Mouse (Mus musculus): ENCODE measurements around the gene Shbg. TPM values are rescaled to one million over a fixed set of nuclear protein-coding genes. Genes with fewer than 3 reads are reported as not detected.

The Shbg gene
- not detected in 2 replicates for polyA plus RNA-seq (2014; fragmentation: Nextera tagmentation; extraction: Ambion mirVana)

GRCm38 (mm10) chr11:69617805-69618204, at the start of gene Shbg:
Gene Shbg, minus strand, starts transcription at chr11:69617905.
- Histone ChIP-seq H3K9me3 (ENCODE audit: control insufficient read depth, low read length) (no peaks in the 10 kb centered on the region), H3K4me3 (ENCODE audit: low read depth, low read length) (no peak within 1 kb of the TSS), H3K36me3 (ENCODE audit: control insufficient read depth, insufficient read depth, low read length) (no peaks in the 10 kb centered on the region), H3K4me1 (ENCODE audit: control insufficient read depth, insufficient read depth, low read length) (peaks cover 3% of the 10 kb centered on the region), H3K4me2 (ENCODE audit: low read depth, low read length) (no peak within 1 kb of the TSS), H3K27ac (ENCODE audit: low read depth, low read length) (no peak within 1 kb of the TSS), H3K27me3 (ENCODE audit: control insufficient read depth, insufficient read depth, low read length) (no peaks in the 10 kb centered on the region), H3K9ac (replicated peaks; ENCODE audit: low read depth, low read length) (no peak within 1 kb of the TSS)
- ATAC-seq (ENCODE audit: low read depth): no peak
- WGBS: 76% methylated on average over 5 of the region's 5 CpGs

GRCm38 (mm10) chr11:69666665-69667005, 48.9 kb upstream of the Shbg start:
- Histone ChIP-seq H3K27ac (ENCODE audit: low read depth, low read length) (no peak overlapping the region), H3K4me1 (ENCODE audit: control insufficient read depth, insufficient read depth, low read length) (peaks cover 21% of the 10 kb centered on the region), H3K4me2 (ENCODE audit: low read depth, low read length) (no peak overlapping the region), H3K9me3 (ENCODE audit: control insufficient read depth, low read length) (no peaks in the 10 kb centered on the region), H3K27me3 (ENCODE audit: control insufficient read depth, insufficient read depth, low read length) (no peaks in the 10 kb centered on the region), H3K9ac (replicated peaks; ENCODE audit: low read depth, low read length) (no peak overlapping the region), H3K36me3 (ENCODE audit: control insufficient read depth, insufficient read depth, low read length) (peaks cover 56% of the 10 kb centered on the region), H3K4me3 (ENCODE audit: low read depth, low read length) (no peak overlapping the region)
- WGBS: 92% methylated on average over 3 of the region's 3 CpGs
- no peak for ATAC-seq (ENCODE audit: low read depth)

GRCm38 (mm10) chr11:69665961-69666664, 48.4 kb upstream of the Shbg start, which contains the start of gene Cd68:
Gene Cd68, minus strand, starts transcription at chr11:69666153.
- ATAC-seq (ENCODE audit: low read depth): no peak
- Histone ChIP-seq H3K4me2 (ENCODE audit: low read depth, low read length) (no peak within 1 kb of the TSS), H3K27me3 (ENCODE audit: control insufficient read depth, insufficient read depth, low read length) (no peaks in the 10 kb centered on the region), H3K9me3 (ENCODE audit: control insufficient read depth, low read length) (no peaks in the 10 kb centered on the region), H3K36me3 (ENCODE audit: control insufficient read depth, insufficient read depth, low read length) (peaks cover 56% of the 10 kb centered on the region), H3K4me1 (ENCODE audit: control insufficient read depth, insufficient read depth, low read length) (peaks cover 26% of the 10 kb centered on the region), H3K4me3 (ENCODE audit: low read depth, low read length) (no peak within 1 kb of the TSS), H3K27ac (ENCODE audit: low read depth, low read length) (no peak within 1 kb of the TSS), H3K9ac (replicated peaks; ENCODE audit: low read depth, low read length) (no peak within 1 kb of the TSS)
- WGBS: 36% methylated on average over 7 of the region's 7 CpGs

- Histone ChIP-seq H3K36me3 (ENCODE audit: control insufficient read depth, insufficient read depth, low read length) (peaks cover 56% of the 10 kb centered on the region), H3K4me2 (ENCODE audit: low read depth, low read length) (no peak overlapping the region), H3K9ac (replicated peaks; ENCODE audit: low read depth, low read length) (no peak overlapping the region), H3K27ac (ENCODE audit: low read depth, low read length) (no peak overlapping the region), H3K4me3 (ENCODE audit: low read depth, low read length) (no peak overlapping the region), H3K27me3 (ENCODE audit: control insufficient read depth, insufficient read depth, low read length) (no peaks in the 10 kb centered on the region), H3K4me1 (ENCODE audit: control insufficient read depth, insufficient read depth, low read length) (peaks cover 23% of the 10 kb centered on the region), H3K9me3 (ENCODE audit: control insufficient read depth, low read length) (no peaks in the 10 kb centered on the region)
- ATAC-seq (ENCODE audit: low read depth): no peak
- WGBS: 80% methylated on average over 9 of the region's 9 CpGs
These were observed 47.8 kb upstream of the Shbg start for GRCm38 (mm10) chr11:69665457-69665960.

GRCm38 (mm10) chr11:69664841-69665240, 47.1 kb upstream of the Shbg start:
- Histone ChIP-seq H3K9ac (replicated peaks; ENCODE audit: low read depth, low read length) (no peak overlapping the region), H3K4me2 (ENCODE audit: low read depth, low read length) (no peak overlapping the region), H3K4me1 (ENCODE audit: control insufficient read depth, insufficient read depth, low read length) (peaks cover 16% of the 10 kb centered on the region), H3K4me3 (ENCODE audit: low read depth, low read length) (no peak overlapping the region), H3K27ac (ENCODE audit: low read depth, low read length) (no peak overlapping the region), H3K36me3 (ENCODE audit: control insufficient read depth, insufficient read depth, low read length) (peaks cover 54% of the 10 kb centered on the region), H3K27me3 (ENCODE audit: control insufficient read depth, insufficient read depth, low read length) (no peaks in the 10 kb centered on the region), H3K9me3 (ENCODE audit: control insufficient read depth, low read length) (no peaks in the 10 kb centered on the region)
- 96% methylated on average over 7 of the region's 7 CpGs for WGBS
- ATAC-seq (ENCODE audit: low read depth): no peak

- ATAC-seq (ENCODE audit: low read depth): no peak
- Histone ChIP-seq H3K4me3 (ENCODE audit: low read depth, low read length) (no peak overlapping the region), H3K4me1 (ENCODE audit: control insufficient read depth, insufficient read depth, low read length) (peaks cover 10% of the 10 kb centered on the region; the same call in 1 of the 2 replicates), H3K27me3 (ENCODE audit: control insufficient read depth, insufficient read depth, low read length) (no peaks in the 10 kb centered on the region), H3K9me3 (ENCODE audit: control insufficient read depth, low read length) (no peaks in the 10 kb centered on the region), H3K9ac (replicated peaks; ENCODE audit: low read depth, low read length) (no peak overlapping the region), H3K27ac (ENCODE audit: low read depth, low read length) (0 out of 2 replicates have a peak overlapping the region, but pooled peaks have one; percentile 82), H3K36me3 (ENCODE audit: control insufficient read depth, insufficient read depth, low read length) (peaks cover 48% of the 10 kb centered on the region), H3K4me2 (ENCODE audit: low read depth, low read length) (no peak overlapping the region)
- WGBS: 85% methylated on average over 6 of the region's 6 CpGs
These were observed 46.1 kb upstream of the Shbg start for GRCm38 (mm10) chr11:69663795-69664194.

GRCm38 (mm10) chr11:69662967-69663671, 45.4 kb upstream of the Shbg start:
- no peaks in the 10 kb centered on the region for H3K9me3 ChIP-seq (ENCODE audit: control insufficient read depth, low read length)

GRCm38 (mm10) chr11:69662213-69662966, 44.7 kb upstream of the Shbg start, which contains the start of gene Mpdu1:
Gene Mpdu1, minus strand, starts transcription at chr11:69662642.
- ATAC-seq (ENCODE audit: low read depth): peak; percentile 95
- under 1% methylated on average over 48 of the region's 48 CpGs for WGBS

More at GRCm38 (mm10) chr11:69662967-69663671, 45.4 kb upstream of the Shbg start:
- Histone ChIP-seq H3K4me3 (ENCODE audit: low read depth, low read length) (peak overlapping the region; percentile 45), H3K4me2 (ENCODE audit: low read depth, low read length) (peak overlapping the region; percentile 56), H3K4me1 (ENCODE audit: control insufficient read depth, insufficient read depth, low read length) (peaks cover 10% of the 10 kb centered on the region; the same call in 1 of the 2 replicates), H3K36me3 (ENCODE audit: control insufficient read depth, insufficient read depth, low read length) (peaks cover 47% of the 10 kb centered on the region), H3K27me3 (ENCODE audit: control insufficient read depth, insufficient read depth, low read length) (no peaks in the 10 kb centered on the region), H3K27ac (ENCODE audit: low read depth, low read length) (peak overlapping the region; percentile 82), H3K9ac (replicated peaks; ENCODE audit: low read depth, low read length) (peak overlapping the region; percentile 51; the same call in 1 of the 2 replicates)
- peak; percentile 13 for ATAC-seq (ENCODE audit: low read depth)
- WGBS: 66% methylated on average over 13 of the region's 13 CpGs

More at GRCm38 (mm10) chr11:69662213-69662966, 44.7 kb upstream of the Shbg start, which contains the start of gene Mpdu1:
- Histone ChIP-seq H3K4me3 (ENCODE audit: low read depth, low read length) (peak within 1 kb of the TSS; percentile 45), H3K4me1 (ENCODE audit: control insufficient read depth, insufficient read depth, low read length) (peaks cover 10% of the 10 kb centered on the region; the same call in 1 of the 2 replicates), H3K27me3 (ENCODE audit: control insufficient read depth, insufficient read depth, low read length) (no peaks in the 10 kb centered on the region), H3K36me3 (ENCODE audit: control insufficient read depth, insufficient read depth, low read length) (peaks cover 43% of the 10 kb centered on the region), H3K9ac (replicated peaks; ENCODE audit: low read depth, low read length) (peak within 1 kb of the TSS; percentile 51), H3K4me2 (ENCODE audit: low read depth, low read length) (peak within 1 kb of the TSS; percentile 56), H3K27ac (ENCODE audit: low read depth, low read length) (peak within 1 kb of the TSS; percentile 82), H3K9me3 (ENCODE audit: control insufficient read depth, low read length) (no peaks in the 10 kb centered on the region)
